Mouse (Mus musculus): ENCODE results near the gene Cenpx. TPM values are rescaled to one million over a fixed set of nuclear protein-coding genes. Genes with fewer than 3 reads are reported as not detected.

Gene Cenpx
- 30.9 and 103 TPM in 2 replicates for polyA plus RNA-seq (2012; ENCODE audit: low replicate concordance)

GRCm38 (mm10) chr11:120713580-120714518 lies at the start of gene Cenpx, which contains the start of gene Lrrc45:
TSS of gene Cenpx (minus strand) at chr11:120713738.
TSS of gene Lrrc45 (plus strand) at chr11:120713925.

GRCm38 (mm10) chr11:120762672-120763041 lies 49.1 kb upstream of the Cenpx start, which contains the start of gene Hmga1b:
TSS of gene Hmga1b (plus strand) at chr11:120762794.

GRCm38 (mm10) chr11:120731858-120732680 lies 18.5 kb upstream of the Cenpx start, which contains the start of gene Cbr2:
TSS of gene Cbr2 (minus strand) at chr11:120732114.

GRCm38 (mm10) chr11:120727169-120727527 lies 13.6 kb upstream of the Cenpx start, which contains the start of gene Dcxr:
TSS of gene Dcxr (minus strand) at chr11:120727281.

DNA sequence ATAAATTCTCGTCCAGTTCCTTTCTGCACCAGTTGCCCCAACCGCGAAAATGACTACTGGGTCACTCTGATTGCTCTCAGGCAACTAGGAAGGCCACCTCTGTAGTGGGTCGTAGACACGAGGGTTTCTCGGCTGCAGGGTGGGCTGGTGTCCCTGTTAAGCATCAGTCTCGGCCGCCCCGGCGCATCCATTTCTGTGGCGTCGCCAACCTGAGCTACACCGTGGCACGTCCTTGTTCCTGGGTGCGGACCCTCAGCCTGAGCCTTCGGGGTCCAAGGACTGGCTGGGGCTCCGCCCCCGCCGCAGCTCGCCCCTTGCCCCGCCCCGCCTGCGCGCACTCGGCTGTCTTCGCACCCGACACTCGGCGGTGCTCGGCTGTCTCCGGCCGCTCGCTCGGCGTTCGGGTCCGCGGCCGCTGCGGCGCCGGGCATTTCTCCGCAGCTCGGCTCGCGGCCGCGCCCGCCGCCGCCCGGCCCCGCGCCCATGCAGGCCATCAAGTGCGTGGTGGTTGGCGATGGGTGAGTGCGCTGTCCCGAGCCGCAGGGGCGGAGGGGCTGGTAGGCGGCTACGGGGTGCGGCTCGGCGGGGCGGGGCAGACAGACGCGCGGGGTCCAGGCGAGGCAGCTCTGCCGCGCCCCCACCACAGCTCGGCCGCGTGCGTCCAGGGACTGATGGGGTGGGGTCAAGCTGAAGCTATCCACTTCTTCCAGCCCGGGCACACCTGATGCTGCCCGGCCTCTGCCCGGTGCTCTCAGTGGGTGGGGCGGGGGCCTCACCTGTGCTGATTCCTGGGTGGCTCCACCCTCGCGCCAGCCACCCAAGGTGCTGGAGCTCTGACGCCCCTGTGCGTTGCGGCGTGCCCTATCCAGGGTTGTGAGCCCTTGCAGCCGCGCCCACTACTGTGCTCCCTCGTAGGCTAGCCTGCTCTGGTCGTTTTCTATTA lies 7.9 kb upstream of the Cenpx start, which contains the start of gene Rac3:
Gene Rac3 (plus strand): TSS at position 347 of the 943 bp plus-strand sequence.

GRCm38 (mm10) chr11:120672687-120673593 lies 40.6 kb downstream of the Cenpx start, which contains the start of gene Aspscr1:
TSS of gene Aspscr1 (plus strand) at chr11:120672973.

GRCm38 (mm10) chr11:120661076-120661460 lies 52.5 kb downstream of the Cenpx start, which contains the start of gene Notum:
TSS of gene Notum (minus strand) at chr11:120661175.

Other genes with a start within 250 kb of the Cenpx start
- gene Arl16, start 246.1 kb downstream of the Cenpx start, polyA plus RNA-seq (2012; ENCODE audit: low replicate concordance), result 27.3 and 31.8 TPM in 2 replicates
- 130 and 185 TPM in 2 replicates for gene Mrpl12, start 229.1 kb downstream of the Cenpx start, polyA plus RNA-seq (2012; ENCODE audit: low replicate concordance)
- 27.5 and 43.7 TPM in 2 replicates for gene Slc25a10, start 221.9 kb downstream of the Cenpx start, polyA plus RNA-seq (2012; ENCODE audit: low replicate concordance)
- not detected in 2 replicates for gene Gcgr, start 183.0 kb downstream of the Cenpx start, polyA plus RNA-seq (2012; ENCODE audit: low replicate concordance)
- 130 and 145 TPM in 2 replicates for gene Mcrip1, start 164.0 kb downstream of the Cenpx start, polyA plus RNA-seq (2012; ENCODE audit: low replicate concordance)
- not detected in 2 replicates for gene Ppp1r27, start 162.6 kb downstream of the Cenpx start, polyA plus RNA-seq (2012; ENCODE audit: low replicate concordance)
- gene P4hb, start 140.5 kb downstream of the Cenpx start, polyA plus RNA-seq (2012; ENCODE audit: low replicate concordance), result 322 and 696 TPM in 2 replicates
- gene Arhgdia, start 132.1 kb downstream of the Cenpx start, polyA plus RNA-seq (2012; ENCODE audit: low replicate concordance), result 989 and 1,139 TPM in 2 replicates
- gene Alyref, start 115.4 kb downstream of the Cenpx start, polyA plus RNA-seq (2012; ENCODE audit: low replicate concordance), result 123 and 133 TPM in 2 replicates
- gene Anapc11, start 115.3 kb downstream of the Cenpx start, polyA plus RNA-seq (2012; ENCODE audit: low replicate concordance), result 30.2 and 93.3 TPM in 2 replicates
- 3.7 and 6.2 TPM in 2 replicates for gene Npb, start 105.3 kb downstream of the Cenpx start, polyA plus RNA-seq (2012; ENCODE audit: low replicate concordance)
- 62.9 and 99.6 TPM in 2 replicates for gene Pcyt2, start 95.8 kb downstream of the Cenpx start, polyA plus RNA-seq (2012; ENCODE audit: low replicate concordance)
- gene Sirt7, start 88.5 kb downstream of the Cenpx start, polyA plus RNA-seq (2012; ENCODE audit: low replicate concordance), result 225 and 508 TPM in 2 replicates
- gene Mafg, start 80.1 kb downstream of the Cenpx start, polyA plus RNA-seq (2012; ENCODE audit: low replicate concordance), result 42.4 and 46.3 TPM in 2 replicates
- 1.2 and 1.3 TPM in 2 replicates for gene Pycr1, start 70.0 kb downstream of the Cenpx start, polyA plus RNA-seq (2012; ENCODE audit: low replicate concordance)
- gene Myadml2, start 65.6 kb downstream of the Cenpx start, polyA plus RNA-seq (2012; ENCODE audit: low replicate concordance), result 0.42 and 1.4 TPM in 2 replicates
- gene Notum, start 52.6 kb downstream of the Cenpx start, polyA plus RNA-seq (2012; ENCODE audit: low replicate concordance), result not detected in 2 replicates
- gene Aspscr1, start 40.8 kb downstream of the Cenpx start, polyA plus RNA-seq (2012; ENCODE audit: low replicate concordance), result 214 and 360 TPM in 2 replicates
- gene Lrrc45, start 187 bp upstream of the Cenpx start, polyA plus RNA-seq (2012; ENCODE audit: low replicate concordance), result 32.9 and 53.7 TPM in 2 replicates
- 5.3 and 8.2 TPM in 2 replicates for gene Rac3, start 7.7 kb upstream of the Cenpx start, polyA plus RNA-seq (2012; ENCODE audit: low replicate concordance)
- gene Dcxr, start 13.5 kb upstream of the Cenpx start, polyA plus RNA-seq (2012; ENCODE audit: low replicate concordance), result 20.4 and 47.0 TPM in 2 replicates
- gene Cbr2, start 18.4 kb upstream of the Cenpx start, polyA plus RNA-seq (2012; ENCODE audit: low replicate concordance), result 7.5 and 8.2 TPM in 2 replicates
- 196 and 300 TPM in 2 replicates for gene Hmga1b, start 49.1 kb upstream of the Cenpx start, polyA plus RNA-seq (2012; ENCODE audit: low replicate concordance)
- 32.8 and 46.1 TPM in 2 replicates for gene Rfng, start 70.5 kb upstream of the Cenpx start, polyA plus RNA-seq (2012; ENCODE audit: low replicate concordance)
- 27.5 and 29.8 TPM in 2 replicates for gene Gps1, start 70.5 kb upstream of the Cenpx start, polyA plus RNA-seq (2012; ENCODE audit: low replicate concordance)
- 78.0 and 102 TPM in 2 replicates for gene Dus1l, start 82.7 kb upstream of the Cenpx start, polyA plus RNA-seq (2012; ENCODE audit: low replicate concordance)
- 64.1 and 156 TPM in 2 replicates for gene Fasn, start 110.8 kb upstream of the Cenpx start, polyA plus RNA-seq (2012; ENCODE audit: low replicate concordance)
- gene Ccdc57, start 219.1 kb upstream of the Cenpx start, polyA plus RNA-seq (2012; ENCODE audit: low replicate concordance), result 0.75 and 0.80 TPM in 2 replicates
- gene Slc16a3, start 234.7 kb upstream of the Cenpx start, polyA plus RNA-seq (2012; ENCODE audit: low replicate concordance), result 12.0 and 55.9 TPM in 2 replicates

Data from hematopoietic multipotent progenitor cell, adult 10-12 weeks (in vitro differentiated cells).